Mouse (Mus musculus) urinary bladder, adult 2 months (tissue): ENCODE data around the gene Olfr211. TPM values are rescaled to one million over a fixed set of nuclear protein-coding genes. Genes with fewer than 3 reads are reported as not detected.
"Not testable (repeated sequence)": the region's sequence is repeated elsewhere in the genome, so short reads cannot be mapped to it uniquely, and the experiment has no call there.

ENCODE experiments used
- DNase-seq: peaks from one replicate; pipeline ENCODE4 v3.0.0; 2022; ENCODE audit warnings: low spot score
- polyA plus RNA-seq: library from polyadenylated mRNA; depleted of rRNA; stranded (reverse); fragments of >200 nt; gene quantifications from 2 replicates; pipeline ENCODE4 v1.2.3, GENCODE M21; 2012; rRNA removed

The Olfr211 gene
- polyA plus RNA-seq = not detected in 2 replicates

GRCm38 (mm10) chr6:116488791-116489190, at the start of gene Olfr211:
TSS of gene Olfr211 (plus strand) at chr6:116489091.
- no peak for DNase-seq

- DNase-seq = no peak
Measured at GRCm38 (mm10) chr6:116439531-116439930, 49.4 kb upstream of the Olfr211 start.

GRCm38 (mm10) chr6:116440447-116440846, 48.4 kb upstream of the Olfr211 start:
- DNase-seq = no peak

GRCm38 (mm10) chr6:116440849-116441248, 48.0 kb upstream of the Olfr211 start:
- DNase-seq = no peak

- DNase-seq = no peak
Measured at GRCm38 (mm10) chr6:116455781-116456180, 33.1 kb upstream of the Olfr211 start.

GRCm38 (mm10) chr6:116456482-116456881, 32.4 kb upstream of the Olfr211 start:
- no peak for DNase-seq

- DNase-seq = no peak
Measured at GRCm38 (mm10) chr6:116458728-116459127, 30.2 kb upstream of the Olfr211 start.

GRCm38 (mm10) chr6:116459232-116459631, 29.7 kb upstream of the Olfr211 start:
- DNase-seq = no peak

- DNase-seq = no peak
Measured at GRCm38 (mm10) chr6:116460544-116461283, 28.2 kb upstream of the Olfr211 start, which contains the start of gene Alox5. TSS of gene Alox5 (minus strand) at chr6:116461178.

- DNase-seq = no peak
Measured at GRCm38 (mm10) chr6:116468081-116468480, 20.8 kb upstream of the Olfr211 start.

- no peak for DNase-seq
Measured at GRCm38 (mm10) chr6:116485081-116485480, 3.8 kb upstream of the Olfr211 start.

GRCm38 (mm10) chr6:116486833-116487232, 2.1 kb upstream of the Olfr211 start:
- DNase-seq = no peak

- no peak for DNase-seq
Measured at GRCm38 (mm10) chr6:116493742-116494141, 4.9 kb downstream of the Olfr211 start.

GRCm38 (mm10) chr6:116495960-116496359, 7.1 kb downstream of the Olfr211 start:
- DNase-seq = no peak

- not testable (repeated sequence) for DNase-seq
Measured at GRCm38 (mm10) chr6:116506302-116507003, 17.6 kb downstream of the Olfr211 start, which contains the start of gene Olfr212. TSS of gene Olfr212 (plus strand) at chr6:116506516.

- no peak for DNase-seq
Measured at GRCm38 (mm10) chr6:116514832-116515231, 25.9 kb downstream of the Olfr211 start.

- DNase-seq = no peak
Measured at GRCm38 (mm10) chr6:116538156-116538555, 49.3 kb downstream of the Olfr211 start, which contains the start of gene Olfr213. TSS of gene Olfr213 (plus strand) at chr6:116538456.

GRCm38 (mm10) chr6:116542500-116542899, 53.6 kb downstream of the Olfr211 start:
- DNase-seq = no peak

Other genes with a start within 250 kb of the Olfr211 start
- 3.8 and 3.9 TPM in 2 replicates for gene Zfand4, start 224.9 kb upstream of the Olfr211 start, polyA plus RNA-seq
- gene March8, start 151.1 kb upstream of the Olfr211 start, polyA plus RNA-seq = 54.5 and 56.6 TPM in 2 replicates
- gene Alox5, start 27.9 kb upstream of the Olfr211 start, polyA plus RNA-seq = 4.0 TPM in 2 replicates
- not detected in 2 replicates for gene Olfr212, start 17.4 kb downstream of the Olfr211 start, polyA plus RNA-seq
- not detected in 2 replicates for gene Olfr213, start 49.4 kb downstream of the Olfr211 start, polyA plus RNA-seq
- 0.21 and 0.25 TPM in 2 replicates for gene Gm5580, start 62.0 kb downstream of the Olfr211 start, polyA plus RNA-seq
- gene Olfr214, start 65.1 kb downstream of the Olfr211 start, polyA plus RNA-seq = not detected in 2 replicates
- gene Olfr215, start 95.1 kb downstream of the Olfr211 start, polyA plus RNA-seq = not detected in 2 replicates
- gene Zfp422, start 139.9 kb downstream of the Olfr211 start, polyA plus RNA-seq = 35.7 and 43.6 TPM in 2 replicates
- 98.4 and 125 TPM in 2 replicates for gene Depp1, start 161.5 kb downstream of the Olfr211 start, polyA plus RNA-seq
- gene Rassf4, start 184.9 kb downstream of the Olfr211 start, polyA plus RNA-seq = 9.0 and 11.9 TPM in 2 replicates
- gene Tmem72, start 227.8 kb downstream of the Olfr211 start, polyA plus RNA-seq = 0.01 and 0.03 TPM in 2 replicates